Mouse (Mus musculus) CH12.LX (cell line): ENCODE data around the gene Slc2a10. TPM values are rescaled to one million over a fixed set of nuclear protein-coding genes. Genes with fewer than 3 reads are reported as not detected.

Experiments used
- DNase-seq: peaks from one replicate; pipeline ENCODE4 v3.0.0-alpha.2; 2013; ENCODE audit errors: extremely low read depth
- H3K27ac ChIP-seq: 2 replicates; pipeline ENCODE4 v1.5.1; 2012; ENCODE audit warnings: low read depth, mild to moderate bottlenecking, control low read depth, moderate library complexity; ENCODE audit not compliant: insufficient read depth
- H3K27me3 ChIP-seq: replicated peaks from 2 replicates; pipeline ENCODE3; 2012; ENCODE audit warnings: inconsistent platforms
- H3K36me3 ChIP-seq, 2 experiments: replicated peaks in 1 of 2; 2 replicates each; pipeline versions ENCODE3 to v1.6.1; 2012; ENCODE audit warnings: inconsistent platforms in 1 of 2, low read length in 1 of 2, mild to moderate bottlenecking in 1 of 2, mixed read lengths in 1 of 2, moderate library complexity in 1 of 2; ENCODE audit not compliant: control insufficient read depth in 1 of 2, insufficient read depth in 1 of 2
- H3K4me1 ChIP-seq, 2 experiments: 2 replicates each; pipeline ENCODE4 v1.6.1; 2012; ENCODE audit warnings: inconsistent platforms in 1 of 2, moderate library complexity in 1 of 2; ENCODE audit not compliant: insufficient read depth in 2 of 2, control insufficient read depth in 1 of 2
- H3K4me2 ChIP-seq: 2 replicates; pipeline ENCODE4 v1.6.1; 2012; ENCODE audit warnings: low read depth, mild to moderate bottlenecking, control low read depth; ENCODE audit not compliant: poor library complexity, insufficient read depth, severe bottlenecking
- H3K4me3 ChIP-seq, 3 experiments: fragments of 150-350 bp in 1 of 3; sonication (generic) in 1 of 3; replicated peaks in 1 of 3; 2 replicates each; pipeline versions ENCODE3 to v1.5.1; 2011 to 2012; ENCODE audit warnings: low read depth in 2 of 3, low read length in 2 of 3, mild to moderate bottlenecking in 2 of 3, moderate library complexity in 2 of 3, control low read depth in 1 of 3, improper control_type of control experiment in 1 of 3, inconsistent platforms in 1 of 3, mixed read lengths in 1 of 3; ENCODE audit not compliant: poor library complexity in 1 of 3
- H3K79me2 ChIP-seq: replicated peaks from 2 replicates; pipeline ENCODE4 v1.6.1; 2012; ENCODE audit warnings: mild to moderate bottlenecking, moderate library complexity; ENCODE audit not compliant: control insufficient read depth, poor library complexity, insufficient read depth, severe bottlenecking; ENCODE audit errors: extremely low read depth
- H3K9ac ChIP-seq: 2 replicates; pipeline ENCODE4 v1.6.1; 2012; ENCODE audit warnings: low read depth, mild to moderate bottlenecking, control low read depth, moderate library complexity; ENCODE audit not compliant: insufficient read depth
- H3K9me3 ChIP-seq: replicated peaks from 2 replicates; pipeline ENCODE3; 2012; ENCODE audit warnings: low read length, inconsistent platforms, mixed read lengths
- BHLHE40 ChIP-seq: IDR thresholded peaks from 2 replicates; pipeline ENCODE4 v1.6.1; 2011; ENCODE audit warnings: mild to moderate bottlenecking, low read depth, low read length, improper control_type of control experiment
- CHD1 ChIP-seq: IDR thresholded peaks from 2 replicates; pipeline ENCODE4 v1.6.1; 2012; ENCODE audit warnings: low read depth, low read length, improper control_type of control experiment, inconsistent platforms
- CHD2 ChIP-seq: IDR thresholded peaks from 2 replicates; pipeline ENCODE4 v1.6.1; 2011; ENCODE audit warnings: low read length, improper control_type of control experiment
- CTCF ChIP-seq, 2 experiments: IDR thresholded peaks in 1 of 2; conservative IDR thresholded peaks in 1 of 2; 2 replicates each; pipeline ENCODE4 v1.5.1; 2011 to 2012; ENCODE audit warnings: low read depth in 2 of 2, low read length in 2 of 2, improper control_type of control experiment in 1 of 2, inconsistent platforms in 1 of 2, mild to moderate bottlenecking in 1 of 2, moderate library complexity in 1 of 2
- E2F4 ChIP-seq: IDR thresholded peaks from 2 replicates; pipeline ENCODE4 v1.6.1; 2011; ENCODE audit warnings: low read depth, low read length, improper control_type of control experiment; ENCODE audit not compliant: insufficient replicate concordance
- ELF1 ChIP-seq: IDR thresholded peaks from 2 replicates; pipeline ENCODE4 v1.6.1; 2014; ENCODE audit warnings: low read depth, mild to moderate bottlenecking, inconsistent platforms, low read length, improper control_type of control experiment
- EP300 ChIP-seq: IDR thresholded peaks from 2 replicates; pipeline ENCODE4 v1.6.1; 2011; ENCODE audit warnings: low read length, improper control_type of control experiment
- HCFC1 ChIP-seq: IDR thresholded peaks from 2 replicates; pipeline ENCODE4 v1.6.1; 2012; ENCODE audit warnings: low read depth, mild to moderate bottlenecking, inconsistent platforms, low read length, improper control_type of control experiment
- IRF4 ChIP-seq: IDR thresholded peaks from 2 replicates; pipeline ENCODE4 v1.6.1; 2014; ENCODE audit warnings: low read depth, mild to moderate bottlenecking, inconsistent platforms, low read length, improper control_type of control experiment
- JUN ChIP-seq: IDR thresholded peaks from 2 replicates; pipeline ENCODE4 v1.6.1; 2011; ENCODE audit warnings: low read depth, mild to moderate bottlenecking, low read length, improper control_type of control experiment, moderate library complexity; ENCODE audit not compliant: insufficient read depth
- JUND ChIP-seq: conservative IDR thresholded peaks from 2 replicates; pipeline ENCODE4 v1.6.1; 2011; ENCODE audit warnings: low read depth, low read length, improper control_type of control experiment
- KAT2A ChIP-seq: IDR thresholded peaks from 2 replicates; pipeline ENCODE4 v1.6.1; 2012; ENCODE audit warnings: low read length, improper control_type of control experiment, inconsistent platforms; ENCODE audit not compliant: insufficient replicate concordance
- MAX ChIP-seq: IDR thresholded peaks from 2 replicates; pipeline ENCODE4 v1.6.1; 2011; ENCODE audit warnings: low read length, improper control_type of control experiment
- MAZ ChIP-seq: IDR thresholded peaks from 2 replicates; pipeline ENCODE4 v1.6.1; 2012; ENCODE audit warnings: low read depth, mild to moderate bottlenecking, inconsistent platforms, low read length, improper control_type of control experiment, moderate library complexity
- MEF2A ChIP-seq: IDR thresholded peaks from 2 replicates; pipeline ENCODE4 v1.6.1; 2014; ENCODE audit warnings: low read depth, mild to moderate bottlenecking, inconsistent platforms, low read length, improper control_type of control experiment, borderline replicate concordance
- MYC ChIP-seq: IDR thresholded peaks from 2 replicates; pipeline ENCODE4 v1.6.1; 2011; ENCODE audit warnings: low read depth, mild to moderate bottlenecking, improper control_type of control experiment, low read length
- NELFE ChIP-seq: IDR thresholded peaks from 2 replicates; pipeline ENCODE4 v1.6.1; 2011; ENCODE audit warnings: low read depth, low read length, improper control_type of control experiment
- NRF1 ChIP-seq: IDR thresholded peaks from 2 replicates; pipeline ENCODE4 v1.6.1; 2014; ENCODE audit warnings: low read depth, mild to moderate bottlenecking, inconsistent platforms, low read length, improper control_type of control experiment, moderate library complexity
- POLR2AphosphoS2 ChIP-seq: IDR thresholded peaks from 2 replicates; pipeline ENCODE4 v1.6.1; 2011; ENCODE audit warnings: low read depth, low read length, improper control_type of control experiment
- RCOR1 ChIP-seq: conservative IDR thresholded peaks from 2 replicates; pipeline ENCODE4 v1.6.1; 2012; ENCODE audit warnings: low read depth, mild to moderate bottlenecking, inconsistent platforms, low read length, improper control_type of control experiment
- SIN3A ChIP-seq: IDR thresholded peaks from 2 replicates; pipeline ENCODE4 v1.6.1; 2012; ENCODE audit warnings: low read length, improper control_type of control experiment, inconsistent platforms
- TBP ChIP-seq: conservative IDR thresholded peaks from 2 replicates; pipeline ENCODE4 v1.6.1; 2011; ENCODE audit warnings: low read depth, low read length, improper control_type of control experiment
- UBTF ChIP-seq: IDR thresholded peaks from 2 replicates; pipeline ENCODE4 v1.6.1; 2012; ENCODE audit warnings: low read depth, mild to moderate bottlenecking, inconsistent platforms, low read length, improper control_type of control experiment, moderate library complexity
- USF1 ChIP-seq: IDR thresholded peaks from 2 replicates; pipeline ENCODE4 v1.6.1; 2014; ENCODE audit warnings: low read depth, mild to moderate bottlenecking, inconsistent platforms, low read length, improper control_type of control experiment
- USF2 ChIP-seq: conservative IDR thresholded peaks from 2 replicates; pipeline ENCODE4 v1.6.1; 2011; ENCODE audit warnings: low read depth, low read length, improper control_type of control experiment
- ZC3H11A ChIP-seq: IDR thresholded peaks from 2 replicates; pipeline ENCODE4 v1.6.1; 2012; ENCODE audit warnings: low read depth, mild to moderate bottlenecking, inconsistent platforms, low read length, improper control_type of control experiment
- ZKSCAN1 ChIP-seq: IDR thresholded peaks from 2 replicates; pipeline ENCODE4 v1.6.1; 2012; ENCODE audit warnings: low read depth, inconsistent platforms, low read length, improper control_type of control experiment, borderline replicate concordance
- ZMIZ1 ChIP-seq: IDR thresholded peaks from 2 replicates; pipeline ENCODE4 v1.6.1; 2012; ENCODE audit warnings: low read depth, mild to moderate bottlenecking, inconsistent platforms, low read length, improper control_type of control experiment
- ZNF384 ChIP-seq: IDR thresholded peaks from 2 replicates; pipeline ENCODE4 v1.6.1; 2012; ENCODE audit warnings: low read depth, low read length, improper control_type of control experiment, inconsistent platforms
- dilution Hi-C: fragments of 300-500 bp; cut with MboI; formaldehyde crosslinking; loops from 2 replicates; pipeline ENCODE4 v1.14.3; 2020; ENCODE audit warnings: low sequenced_read_pairs; ENCODE audit not compliant: extremely low pct_unique_long_range_greater_than_20kb, extremely low pct_ligation_motif_present
- in situ Hi-C: fragments of 300-500 bp; cut with MboI; formaldehyde crosslinking; loops from 3 replicates; pipeline ENCODE4 v1.14.3; 2019; ENCODE audit warnings: low sequenced_read_pairs, low pct_ligation_motif_present, low pct_unique_long_range_greater_than_20kb, mixed read lengths
- polyA plus RNA-seq: library from polyadenylated mRNA; unstranded; fragments of >175 nt; gene quantifications from 2 replicates; pipeline ENCODE4 v1.2.1, GENCODE M21; 2012; ENCODE audit warnings: low read depth; ENCODE audit not compliant: insufficient read length
- total RNA-seq, 2 experiments: library from RNA; depleted of rRNA; stranded (reverse); fragments of 300-350 nt in 1 of 2; fragments of >200 nt in 1 of 2; gene quantifications; 2 replicates each; pipeline ENCODE4 v1.2.3; 2012 to 2014

Gene Slc2a10
- total and polyA plus RNA-seq, 3 experiments = not detected

DNA sequence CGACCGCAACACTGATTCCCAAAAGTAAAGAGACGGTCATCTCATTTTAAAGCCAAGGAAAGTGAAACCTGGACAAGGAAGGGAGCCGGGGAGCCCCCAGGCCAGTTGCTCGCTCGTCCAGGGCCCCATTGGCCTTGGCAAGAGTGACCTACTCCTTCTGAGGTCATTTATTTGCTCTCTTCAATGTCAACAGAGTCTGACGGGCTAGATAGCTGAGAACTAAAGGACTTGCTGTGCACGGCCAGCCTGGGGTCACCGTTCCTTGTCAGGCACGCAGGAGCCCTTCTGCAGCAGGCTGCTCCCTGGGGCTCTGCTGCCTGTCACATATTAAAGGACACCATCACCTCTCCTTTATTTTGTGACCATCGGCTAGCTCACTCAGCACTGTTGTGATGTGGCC lies 31.6 kb upstream of the Slc2a10 start:
- DNase-seq = no peak
- H3K9me3 ChIP-seq = no peaks in the 10 kb centered on the region
- H3K9ac ChIP-seq = no peak overlapping the region
- dilution Hi-C loops = no loop called here
- peaks cover 98% of the 10 kb centered on the region for H3K27me3 ChIP-seq
- in situ Hi-C loops = loop anchor here (10.0 kb wide), 1 partner anchor 107 kb away; the partner anchor contains the start of gene Zfp663
- H3K36me3 ChIP-seq = no peaks in the 10 kb centered on the region
- H3K4me3 ChIP-seq = no peak overlapping the region
- no peaks in the 10 kb centered on the region for H3K4me1 ChIP-seq
- TF ChIP-seq IRF4 (no peak), POLR2AphosphoS2 (no peak), NRF1 (no peak), HCFC1 (no peak), ZNF384 (no peak), CTCF (conservative IDR thresholded peaks at IDR 0.05 in 1 of 2, IDR thresholded peaks at IDR 0.05 in 1 of 2; ENCODE audit: low read depth in 2 of 2, low read length in 2 of 2) (no peak)
- no peak overlapping the region for H3K27ac ChIP-seq
- H3K79me2 ChIP-seq = no peaks in the 10 kb centered on the region
- no peak overlapping the region for H3K4me2 ChIP-seq

DNA sequence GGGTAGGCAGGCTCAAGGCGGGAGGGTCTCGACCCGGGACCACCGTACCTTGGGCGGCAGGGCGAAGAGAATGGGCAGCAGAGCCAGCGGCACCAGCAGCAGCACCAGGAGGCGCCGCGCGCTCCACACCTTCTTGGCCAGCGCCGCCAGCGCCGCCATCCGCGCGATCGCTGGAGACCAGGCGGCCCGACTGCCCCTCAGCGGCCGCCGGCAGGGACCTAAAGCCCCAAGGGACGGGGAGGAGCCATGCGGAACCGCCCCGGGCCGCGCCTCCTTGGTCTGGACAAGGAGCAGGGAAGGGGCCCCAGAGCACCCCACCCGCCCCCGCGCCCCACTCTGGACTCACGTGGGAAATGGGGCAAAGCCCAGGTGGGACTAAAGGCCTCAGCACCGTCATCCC lies 30.6 kb upstream of the Slc2a10 start, which contains the start of gene Slc13a3:
Gene Slc13a3, minus strand, starts transcription at position 228 of the 400 bp plus-strand sequence.
- Histone ChIP-seq H3K4me2 (no peak within 1 kb of the TSS), H3K9ac (no peak within 1 kb of the TSS)

DNA sequence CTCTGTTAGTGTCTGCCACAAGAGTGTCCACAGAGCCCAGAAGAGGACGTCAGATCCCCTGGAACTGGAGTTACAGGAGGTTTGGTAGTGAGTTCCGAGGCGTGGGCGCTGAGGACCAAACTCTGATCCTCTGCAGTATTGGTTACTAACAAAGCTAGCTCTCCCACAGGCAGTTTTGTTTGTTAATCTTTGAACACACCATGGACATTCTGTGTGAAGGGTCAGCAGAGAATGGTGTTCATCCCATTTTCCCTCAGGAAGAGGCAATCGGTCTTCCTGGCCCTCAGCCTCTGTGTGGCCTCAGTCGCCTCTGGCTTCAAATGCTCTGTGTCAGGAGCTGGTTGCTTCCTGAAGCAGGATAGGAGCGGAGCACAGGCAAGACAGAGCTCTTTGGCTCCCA lies 28.2 kb upstream of the Slc2a10 start:
- DNase-seq = no peak
- dilution Hi-C loops = no loop called here
- TF ChIP-seq NELFE = no peak
- no peak for TF ChIP-seq USF1
- no peak for TF ChIP-seq KAT2A
- TF ChIP-seq JUND = no peak
- TF ChIP-seq ZMIZ1 = no peak
- no peak for TF ChIP-seq SIN3A
- TF ChIP-seq NRF1 = no peak
- no peak for TF ChIP-seq MAX
- no peak for TF ChIP-seq MAZ
- TF ChIP-seq RCOR1 = no peak
- no peak for TF ChIP-seq TBP
- no peak for TF ChIP-seq JUN
- no peak for TF ChIP-seq ZKSCAN1
- no peak for TF ChIP-seq EP300
- TF ChIP-seq CHD2 = no peak
- TF ChIP-seq UBTF = no peak

More for the DNA sequence above, 30.6 kb upstream of the Slc2a10 start, which contains the start of gene Slc13a3:
- in situ Hi-C loops (loop anchor here (10.0 kb wide), 1 partner anchor 108 kb away; the partner anchor contains the start of gene Zfp663), dilution Hi-C loops (no loop called here)
- Histone ChIP-seq H3K9me3 (no peaks in the 10 kb centered on the region), H3K27ac (no peak within 1 kb of the TSS), H3K4me1 (no peaks in the 10 kb centered on the region), H3K27me3 (peaks cover 91% of the 10 kb centered on the region), H3K4me3 (no peak within 1 kb of the TSS), H3K79me2 (no peaks in the 10 kb centered on the region), H3K36me3 (no peaks in the 10 kb centered on the region)
- no peak for DNase-seq
- TF ChIP-seq E2F4 (no peak), ELF1 (no peak), SIN3A (no peak), UBTF (no peak), JUN (no peak), KAT2A (no peak), USF2 (no peak), ZC3H11A (no peak), IRF4 (no peak), BHLHE40 (no peak), NELFE (no peak), EP300 (no peak), JUND (no peak), POLR2AphosphoS2 (no peak), MYC (no peak), MEF2A (no peak), CHD1 (no peak)

More for the DNA sequence above, 28.2 kb upstream of the Slc2a10 start:
- H3K27ac ChIP-seq = no peak overlapping the region
- in situ Hi-C loops = loop anchor here (10.0 kb wide), 1 partner anchor 111 kb away; the partner anchor contains the start of gene Zfp663
- no peaks in the 10 kb centered on the region for H3K36me3 ChIP-seq
- no peak overlapping the region for H3K4me2 ChIP-seq
- H3K27me3 ChIP-seq = peaks cover 78% of the 10 kb centered on the region
- H3K79me2 ChIP-seq = no peaks in the 10 kb centered on the region
- no peak overlapping the region for H3K9ac ChIP-seq
- H3K4me3 ChIP-seq = no peak overlapping the region
- H3K4me1 ChIP-seq = no peaks in the 10 kb centered on the region
- peaks cover 4% of the 10 kb centered on the region for H3K9me3 ChIP-seq
